Mouse (Mus musculus): ENCODE data around the gene Chd9.
"Not testable (repeated sequence)": the region's sequence is repeated elsewhere in the genome, so short reads cannot be mapped to it uniquely, and the experiment has no call there.

Gene Chd9

DNA sequence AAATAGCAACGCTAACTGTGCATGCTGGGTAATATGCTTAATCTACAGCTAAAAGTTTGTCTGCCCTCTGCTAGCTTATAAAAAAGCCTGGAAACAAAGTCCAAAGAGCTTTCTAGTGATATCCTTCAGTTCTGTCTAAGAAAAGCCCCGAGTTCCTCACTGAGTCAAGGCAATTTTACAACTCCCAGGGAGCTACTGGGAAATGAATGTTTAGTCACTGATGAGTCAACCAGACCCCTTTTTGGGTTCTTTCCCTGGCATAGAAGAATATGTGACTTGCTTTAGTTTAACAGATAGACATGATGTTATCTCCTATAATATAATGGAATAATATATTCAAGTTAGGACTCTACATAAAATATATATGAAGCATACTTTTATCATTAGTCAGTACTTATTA lies 73.8 kb downstream of the Chd9 start:
- in situ Hi-C loops (cut with MboI, MseI) = no loop called here

- in situ Hi-C loops (cut with MboI, MseI) = no loop called here
These were observed 76.1 kb downstream of the Chd9 start for GRCm38 (mm10) chr8:90904171-90904706.

DNA sequence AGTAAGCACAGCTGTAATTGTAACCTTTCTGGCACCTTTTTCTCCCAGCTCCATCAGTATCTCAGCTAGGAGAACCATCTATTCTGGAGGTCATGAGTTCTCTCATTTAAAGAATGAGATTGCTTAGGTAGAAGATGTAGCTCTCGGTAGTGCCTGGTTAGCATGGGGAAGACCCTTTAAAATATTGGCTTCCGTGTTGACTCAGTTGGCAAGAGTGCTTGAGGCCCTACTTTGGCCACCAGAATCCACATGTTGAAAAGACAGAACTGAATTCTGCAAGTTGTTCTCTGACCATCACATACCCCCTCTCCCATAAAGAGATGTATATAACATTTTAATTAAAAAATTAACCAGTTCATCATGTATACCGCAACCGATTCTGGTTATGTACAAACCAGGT lies 78.8 kb downstream of the Chd9 start:
- in situ Hi-C loops (cut with MboI, MseI) = no loop called here

DNA sequence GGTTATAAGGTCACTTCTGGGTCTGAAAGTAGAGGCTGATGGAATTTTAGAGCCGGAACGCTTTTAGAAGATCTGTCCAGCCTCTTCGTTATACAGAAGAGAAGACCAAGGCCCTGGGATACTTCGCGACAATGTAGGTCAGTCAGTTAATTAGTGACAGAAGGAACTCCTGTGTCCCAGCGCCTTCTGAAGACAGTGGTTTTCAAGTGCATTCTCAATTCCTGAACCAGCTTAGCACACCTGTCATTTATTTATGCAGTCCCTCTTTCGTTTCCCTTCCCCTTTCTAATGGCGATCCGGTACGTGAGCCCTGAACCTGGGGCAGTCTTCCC lies 79.3 kb downstream of the Chd9 start:
- in situ Hi-C loops (cut with MboI, MseI) = no loop called here

- in situ Hi-C loops (cut with MboI, MseI) = no loop called here
These were observed 79.8 kb downstream of the Chd9 start for GRCm38 (mm10) chr8:90907848-90908551.

DNA sequence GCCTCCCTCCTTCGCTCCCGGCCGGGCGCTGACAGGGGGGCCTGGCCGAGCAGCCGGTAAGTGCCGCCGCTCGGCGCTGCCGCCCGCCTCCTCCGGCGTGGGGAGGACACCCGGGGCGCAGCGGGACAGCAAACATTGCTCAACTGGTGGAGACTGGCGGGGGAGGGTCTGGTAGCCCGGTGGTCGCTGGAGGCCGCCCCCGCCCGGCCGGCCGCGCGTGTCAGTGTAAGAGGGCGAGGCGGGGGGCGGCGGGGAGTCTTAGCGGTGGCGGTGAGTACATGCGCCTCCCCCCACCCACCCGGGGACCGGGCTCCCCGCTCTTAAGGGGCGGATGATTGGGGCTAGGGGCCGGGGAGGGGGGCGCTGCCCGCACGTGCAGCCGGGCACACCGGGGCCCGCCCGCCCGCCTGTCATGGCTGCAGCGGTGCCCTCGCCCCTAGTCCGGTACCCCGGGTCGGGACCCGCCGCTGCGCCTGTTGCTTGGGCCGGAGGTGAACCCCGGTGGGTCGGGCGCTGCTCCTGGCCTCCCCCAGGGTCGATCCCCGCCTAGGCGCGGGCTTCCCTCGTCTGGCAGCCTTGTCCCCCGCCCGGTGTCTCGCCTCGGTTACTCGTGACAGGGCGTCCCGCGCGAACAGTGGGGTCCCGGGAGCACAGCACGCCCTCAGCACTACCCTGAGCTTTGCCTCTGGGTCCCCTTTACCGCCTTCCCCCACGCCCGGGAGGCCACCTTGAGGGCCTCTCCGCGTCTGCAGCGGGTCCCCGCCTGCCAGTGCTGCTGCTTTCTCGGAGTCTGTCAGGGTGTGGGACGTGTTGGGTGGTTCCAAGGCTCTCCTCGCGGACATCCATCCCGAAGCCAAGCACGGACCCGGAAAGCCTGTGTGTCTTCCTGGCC lies 80.7 kb downstream of the Chd9 start:
- in situ Hi-C loops (cut with MboI, MseI) = no loop called here

DNA sequence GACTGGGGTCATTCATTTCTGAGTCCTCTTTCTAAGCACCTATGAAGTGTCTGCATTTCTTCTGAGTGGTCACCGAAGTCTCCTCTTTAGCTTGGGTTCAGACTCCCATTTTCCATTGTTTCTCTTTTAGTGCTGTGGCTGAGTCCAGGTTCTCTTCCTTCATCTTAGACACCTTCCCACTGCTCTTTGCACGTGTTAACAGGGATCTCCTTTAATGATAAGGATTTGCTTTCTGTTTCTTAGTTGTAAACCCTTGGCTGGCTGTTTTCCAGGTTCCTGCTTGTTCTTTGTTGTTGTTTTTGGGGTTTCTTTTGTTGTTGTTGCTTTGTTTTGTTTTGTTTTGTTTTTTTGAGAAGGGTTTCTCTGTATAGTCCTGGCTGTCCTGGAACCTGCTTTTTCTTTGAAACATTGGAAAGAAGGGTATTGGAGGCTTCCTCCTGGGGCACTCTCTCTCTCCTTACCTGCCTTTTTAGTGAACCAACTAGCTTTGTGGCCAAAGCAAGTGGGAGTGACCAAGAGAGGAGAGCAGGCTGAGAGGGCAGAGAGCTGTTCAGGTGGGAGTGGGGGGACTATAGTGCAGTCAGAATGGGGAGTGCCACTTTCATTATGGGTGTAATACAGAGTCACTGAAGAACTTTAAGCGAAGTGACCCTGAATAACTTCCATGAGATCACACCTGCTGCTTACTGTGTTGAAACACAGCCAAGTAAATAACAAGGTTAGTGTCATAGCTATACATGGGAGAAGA lies 95.2 kb downstream of the Chd9 start:
- in situ Hi-C loops (cut with MboI, MseI) = no loop called here

- in situ Hi-C loops (cut with MboI, MseI) = no loop called here
These were observed 100.3 kb downstream of the Chd9 start for GRCm38 (mm10) chr8:90928412-90928811.

- in situ Hi-C loops (cut with MboI, MseI) = not testable (repeated sequence)
These were observed 102.0 kb downstream of the Chd9 start for GRCm38 (mm10) chr8:90930125-90930524.

DNA sequence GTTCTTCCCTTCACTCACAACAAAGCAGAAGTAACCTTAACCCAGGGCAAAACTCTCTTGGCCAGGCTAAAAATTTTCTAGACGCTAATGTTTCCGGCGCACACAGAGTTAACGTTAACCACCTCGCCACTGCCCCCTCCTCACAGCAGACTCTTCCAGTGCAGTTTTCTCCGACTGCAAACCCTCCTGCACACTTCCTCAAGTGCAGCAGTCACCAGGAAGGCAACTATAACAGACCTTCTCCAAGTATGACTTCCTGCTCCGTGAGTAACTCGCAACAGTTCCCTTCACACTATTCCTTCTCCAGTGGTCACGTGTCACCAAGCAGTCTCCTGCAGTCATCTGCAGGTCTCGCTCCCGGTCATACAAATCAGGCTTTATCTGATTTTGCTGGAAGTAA lies 104.8 kb downstream of the Chd9 start:
- in situ Hi-C loops (cut with MboI, MseI) = no loop called here

- in situ Hi-C loops (cut with MboI, MseI) = no loop called here
These were observed 106.6 kb downstream of the Chd9 start for GRCm38 (mm10) chr8:90934786-90935185.

GRCm38 (mm10) chr8:90936840-90937239 lies 108.7 kb downstream of the Chd9 start:
- in situ Hi-C loops (cut with MboI, MseI) = no loop called here

DNA sequence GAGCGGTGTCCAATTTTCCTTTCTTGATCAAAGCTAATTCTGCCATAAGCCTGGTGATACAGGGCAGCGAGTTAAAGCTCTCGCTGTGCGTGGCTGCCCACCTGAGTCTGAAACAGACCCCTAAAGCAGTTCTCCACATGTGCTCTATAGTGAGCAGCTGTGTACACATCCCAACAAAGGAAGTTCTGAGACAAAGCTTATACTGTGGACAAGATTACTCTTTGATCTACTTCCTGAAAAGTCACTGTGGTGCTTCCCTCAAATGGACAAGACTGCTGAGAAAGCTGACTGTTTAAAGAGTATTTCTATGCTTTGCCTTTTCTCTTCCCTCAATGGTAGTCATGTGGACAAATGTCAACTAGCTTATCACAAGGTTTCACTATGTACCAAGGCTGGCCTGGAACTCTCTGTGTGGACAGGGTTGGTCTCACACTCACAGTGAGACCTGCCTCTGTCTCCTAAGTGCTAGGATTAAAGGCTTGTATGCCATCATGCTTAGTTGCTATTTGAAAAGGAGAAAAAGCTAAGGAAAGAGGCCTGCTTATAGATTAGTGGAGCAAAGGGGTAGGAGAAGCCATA lies 110.3 kb downstream of the Chd9 start:
- in situ Hi-C loops (cut with MboI, MseI) = no loop called here

DNA sequence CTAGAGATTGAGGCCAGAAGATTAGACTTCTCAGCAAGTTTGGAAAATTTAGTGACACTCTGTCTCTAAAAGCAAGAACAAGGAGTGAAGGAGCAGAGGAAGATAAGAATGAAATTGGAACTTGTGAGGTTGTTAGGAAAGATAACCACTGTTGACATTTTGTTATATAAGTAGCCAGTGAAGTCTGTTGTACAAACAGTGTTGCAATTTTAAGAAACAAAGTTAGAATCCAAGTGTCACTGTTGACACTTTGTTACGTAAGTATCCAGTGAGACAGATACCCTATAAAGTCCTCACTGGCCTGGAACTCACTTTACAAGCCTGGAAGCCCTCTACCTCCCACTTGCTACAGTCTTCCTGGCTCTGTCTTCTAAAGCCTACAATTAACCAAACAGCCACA lies 111.7 kb downstream of the Chd9 start:
- in situ Hi-C loops (cut with MboI, MseI) = no loop called here

- in situ Hi-C loops (cut with MboI, MseI) = no loop called here
These were observed 115.6 kb downstream of the Chd9 start for GRCm38 (mm10) chr8:90943770-90944169.

DNA sequence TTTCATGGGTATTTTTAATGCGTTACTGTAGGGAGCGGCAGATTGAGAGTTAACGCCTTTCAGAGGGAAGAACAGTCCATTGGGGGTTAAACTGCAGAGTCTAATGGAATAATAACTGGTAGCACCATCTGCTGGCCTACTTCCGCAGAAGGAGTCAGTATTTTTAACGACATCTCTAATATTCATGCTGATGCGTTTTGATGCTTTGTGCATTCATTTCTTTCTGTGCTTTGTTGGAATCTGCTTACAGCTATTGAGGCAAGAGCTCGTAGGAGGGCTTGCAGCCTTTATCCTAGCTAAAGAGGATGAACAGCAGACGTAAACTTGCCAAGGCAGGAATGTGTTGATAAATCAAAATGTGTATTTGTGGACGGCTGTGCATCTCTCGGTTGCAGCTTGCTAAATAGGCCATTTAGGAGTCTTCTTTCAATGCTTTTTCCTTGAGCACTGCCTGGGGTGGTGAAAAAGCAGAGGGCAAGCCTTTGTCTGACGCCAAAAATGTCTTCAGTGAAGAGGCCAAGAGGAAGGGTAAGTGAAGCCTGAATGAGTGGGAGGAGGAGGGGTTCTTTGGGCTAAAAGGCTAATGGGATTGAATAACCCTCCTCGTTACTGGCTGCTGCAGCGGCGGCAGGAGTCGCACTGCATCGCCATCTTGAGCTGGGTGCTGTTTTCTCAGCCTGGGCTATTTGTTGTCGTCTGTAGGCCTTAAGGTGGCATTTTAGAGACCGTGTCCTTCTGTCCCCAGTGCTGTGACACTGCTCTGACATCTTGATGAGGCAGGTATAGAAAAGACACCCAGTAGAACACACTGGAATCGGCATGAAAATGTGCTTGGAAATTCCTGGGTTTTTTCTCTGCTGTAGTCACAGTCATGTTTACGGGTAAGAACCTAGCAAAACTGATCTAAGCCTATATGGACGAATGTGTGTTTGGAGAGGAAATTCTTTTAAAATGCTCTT lies 126.9 kb downstream of the Chd9 start:
- in situ Hi-C loops (cut with MboI, MseI) = no loop called here

DNA sequence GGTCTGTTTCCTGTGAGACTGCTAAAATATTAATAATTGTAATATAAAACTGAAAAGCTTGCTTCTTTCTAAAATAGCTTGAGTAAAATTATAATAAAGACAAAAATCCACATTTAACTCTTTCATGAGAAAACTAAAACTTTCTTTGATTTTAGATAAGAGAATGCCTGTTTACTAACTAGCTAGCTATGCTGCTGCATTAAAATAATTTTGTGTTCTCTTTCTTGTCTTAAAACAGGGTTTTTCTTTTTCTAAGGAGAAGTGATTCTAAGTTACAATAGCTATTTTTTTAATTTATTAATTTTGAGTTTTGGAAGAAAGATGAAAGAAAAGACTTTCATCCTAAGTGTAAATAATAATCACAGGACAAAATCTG lies 127.6 kb downstream of the Chd9 start:
- in situ Hi-C loops (cut with MboI, MseI) = no loop called here

DNA sequence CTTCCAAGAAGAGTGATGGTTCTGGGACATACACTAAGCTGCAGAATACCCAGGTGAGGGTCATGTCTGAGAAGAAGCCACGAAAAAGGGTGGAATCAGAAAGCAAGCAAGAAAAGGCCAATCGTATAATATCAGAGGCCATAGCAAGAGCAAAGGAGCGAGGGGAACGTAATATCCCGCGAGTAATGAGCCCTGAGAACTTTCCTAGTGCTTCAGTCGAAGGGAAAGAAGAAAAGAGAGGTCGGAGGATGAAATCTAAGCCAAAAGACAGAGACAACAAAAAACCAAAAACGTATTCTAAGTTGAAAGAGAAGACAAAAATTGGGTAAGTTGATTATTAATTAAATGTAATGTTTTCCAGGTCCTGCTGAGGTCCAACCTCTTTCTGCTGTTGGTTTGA lies 128.2 kb downstream of the Chd9 start:
- in situ Hi-C loops (cut with MboI, MseI) = no loop called here

DNA sequence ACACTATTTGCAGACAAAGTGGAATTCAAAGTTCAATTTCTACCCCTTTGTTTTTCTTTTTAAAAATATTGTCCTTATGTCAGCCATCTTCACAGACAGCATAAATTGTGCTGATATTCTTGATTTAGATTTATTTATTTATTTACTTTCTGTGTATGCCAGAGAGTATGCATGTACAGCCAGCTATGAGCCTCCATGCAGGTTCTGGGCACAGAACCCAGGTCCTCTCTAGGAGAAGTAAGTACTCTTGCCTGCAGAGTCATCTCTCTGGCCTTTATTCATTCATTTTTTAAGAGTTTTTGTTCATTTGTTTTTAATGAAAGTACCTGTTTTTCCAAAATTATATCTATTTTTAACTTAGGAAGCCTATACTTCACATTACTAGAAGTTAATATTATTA lies 129.6 kb downstream of the Chd9 start:
- in situ Hi-C loops (cut with MboI, MseI) = no loop called here

GRCm38 (mm10) chr8:90959721-90960120 lies 131.6 kb downstream of the Chd9 start:
- in situ Hi-C loops (cut with MboI, MseI) = loop anchor here (10.0 kb wide), 1 partner anchor 935 kb away; no protein-coding TSS in a partner anchor

GRCm38 (mm10) chr8:90961603-90962002 lies 133.5 kb downstream of the Chd9 start:
- in situ Hi-C loops (cut with MboI, MseI) = loop anchor here (10.0 kb wide), 1 partner anchor 937 kb away; no protein-coding TSS in a partner anchor
